Mouse (Mus musculus): ENCODE measurements around the gene Hoxb1. TPM values are rescaled to one million over a fixed set of nuclear protein-coding genes. Genes with fewer than 3 reads are reported as not detected.

The Hoxb1 gene
- polyA plus RNA-seq, 1 experiment = not detected

- no peaks in the 10 kb centered on the region for H3K36me3 ChIP-seq (ENCODE audit: control insufficient read depth, insufficient read depth)
- H3ac ChIP-seq (ENCODE audit: control insufficient read depth, insufficient read length) = no peak overlapping the region
- TF ChIP-seq SRF (IDR thresholded peaks at IDR 0.05; ENCODE audit: control insufficient read depth, insufficient read length, low read depth) = no peak
- peak in 1 of 3 experiments; percentile 35 for TF ChIP-seq MYOD1 (IDR thresholded peaks at IDR 0.05; ENCODE audit: control insufficient read depth in 1 of 3, insufficient read length in 2 of 3, low read depth in 2 of 3)
- no peak overlapping the region for H3K4me2 ChIP-seq (ENCODE audit: low read depth)
- peaks cover 87% of the 10 kb centered on the region for H3K27me3 ChIP-seq (ENCODE audit: control insufficient read depth, insufficient read depth, insufficient read length)
- H3K4me3 ChIP-seq = no peak overlapping the region
- no peaks in the 10 kb centered on the region for H3K79me2 ChIP-seq (ENCODE audit: control insufficient read depth, insufficient read depth)
Observed at GRCm38 (mm10) chr11:96333241-96334001, 32.1 kb upstream of the Hoxb1 start.

- Histone ChIP-seq H3K36me3 (ENCODE audit: control insufficient read depth, insufficient read depth) (no peaks in the 10 kb centered on the region), H3K79me2 (ENCODE audit: control insufficient read depth, insufficient read depth) (no peaks in the 10 kb centered on the region), H3ac (ENCODE audit: control insufficient read depth, insufficient read length) (no peak overlapping the region), H3K4me2 (ENCODE audit: low read depth) (no peak overlapping the region), H3K4me3 (no peak overlapping the region), H3K27me3 (ENCODE audit: control insufficient read depth, insufficient read depth, insufficient read length) (peaks cover 86% of the 10 kb centered on the region)
- no peak for TF ChIP-seq TCF3 (IDR thresholded peaks at IDR 0.05; ENCODE audit: insufficient read length, low read depth)
- no peak for TF ChIP-seq POLR2AphosphoS2 (IDR thresholded peaks at IDR 0.05; ENCODE audit: insufficient read length, low read depth)
- TF ChIP-seq POLR2A (IDR thresholded peaks at IDR 0.05; ENCODE audit: insufficient read length, low read depth) = no peak
- TF ChIP-seq USF1 (IDR thresholded peaks at IDR 0.05; ENCODE audit: low read depth) = no peak
- TF ChIP-seq MYOD1 (IDR thresholded peaks at IDR 0.05; ENCODE audit: control insufficient read depth in 1 of 3, insufficient read length in 2 of 3, low read depth in 2 of 3) = no peak
Observed at GRCm38 (mm10) chr11:96334002-96334364, 31.6 kb upstream of the Hoxb1 start.

- H3K27me3 ChIP-seq (ENCODE audit: control insufficient read depth, insufficient read depth, insufficient read length) = peaks cover 87% of the 10 kb centered on the region
- no peak overlapping the region for H3K4me3 ChIP-seq
- no peaks in the 10 kb centered on the region for H3K79me2 ChIP-seq (ENCODE audit: control insufficient read depth, insufficient read depth)
- no peaks in the 10 kb centered on the region for H3K36me3 ChIP-seq (ENCODE audit: control insufficient read depth, insufficient read depth)
- TF ChIP-seq USF1 (IDR thresholded peaks at IDR 0.05; ENCODE audit: low read depth) (no peak), TCF12 (IDR thresholded peaks at IDR 0.05; ENCODE audit: insufficient read depth, poor library complexity, severe bottlenecking) (no peak), SRF (IDR thresholded peaks at IDR 0.05; ENCODE audit: control insufficient read depth, insufficient read length, low read depth) (no peak), MYOG (IDR thresholded peaks at IDR 0.05; ENCODE audit: control insufficient read depth in 1 of 3, insufficient read depth in 1 of 3, insufficient read length in 2 of 3, low read depth in 2 of 3) (no peak), MYOD1 (IDR thresholded peaks at IDR 0.05; ENCODE audit: control insufficient read depth in 1 of 3, insufficient read length in 2 of 3, low read depth in 2 of 3) (no peak), POLR2A (IDR thresholded peaks at IDR 0.05; ENCODE audit: insufficient read length, low read depth) (no peak), E2F4 (IDR thresholded peaks at IDR 0.05; ENCODE audit: insufficient read depth) (no peak), REST (IDR thresholded peaks at IDR 0.05; ENCODE audit: insufficient read depth, insufficient read length) (no peak), MAX (IDR thresholded peaks at IDR 0.05; ENCODE audit: low read depth) (no peak), CEBPB (IDR thresholded peaks at IDR 0.05; ENCODE audit: insufficient read depth, poor library complexity, severe bottlenecking) (no peak)
- no peak overlapping the region for H3ac ChIP-seq (ENCODE audit: control insufficient read depth, insufficient read length)
- no peak overlapping the region for H3K4me2 ChIP-seq (ENCODE audit: low read depth)
Observed at GRCm38 (mm10) chr11:96334998-96335397, 30.6 kb upstream of the Hoxb1 start.

- no peaks in the 10 kb centered on the region for H3K36me3 ChIP-seq (ENCODE audit: control insufficient read depth, insufficient read depth)
- no peak overlapping the region for H3K4me3 ChIP-seq
- no peak for TF ChIP-seq REST (IDR thresholded peaks at IDR 0.05; ENCODE audit: insufficient read depth, insufficient read length)
- no peak for TF ChIP-seq MYOG (IDR thresholded peaks at IDR 0.05; ENCODE audit: control insufficient read depth in 1 of 3, insufficient read depth in 1 of 3, insufficient read length in 2 of 3, low read depth in 2 of 3)
- no peak for TF ChIP-seq MAX (IDR thresholded peaks at IDR 0.05; ENCODE audit: low read depth)
- H3ac ChIP-seq (ENCODE audit: control insufficient read depth, insufficient read length) = no peak overlapping the region
- no peaks in the 10 kb centered on the region for H3K79me2 ChIP-seq (ENCODE audit: control insufficient read depth, insufficient read depth)
- H3K4me2 ChIP-seq (ENCODE audit: low read depth) = no peak overlapping the region
- H3K27me3 ChIP-seq (ENCODE audit: control insufficient read depth, insufficient read depth, insufficient read length) = peaks cover 87% of the 10 kb centered on the region
Observed at GRCm38 (mm10) chr11:96336597-96336996, 29.0 kb upstream of the Hoxb1 start.

- Histone ChIP-seq H3K4me2 (ENCODE audit: low read depth) (no peak overlapping the region), H3K27me3 (ENCODE audit: control insufficient read depth, insufficient read depth, insufficient read length) (peaks cover 87% of the 10 kb centered on the region), H3K36me3 (ENCODE audit: control insufficient read depth, insufficient read depth) (no peaks in the 10 kb centered on the region), H3K79me2 (ENCODE audit: control insufficient read depth, insufficient read depth) (no peaks in the 10 kb centered on the region), H3ac (ENCODE audit: control insufficient read depth, insufficient read length) (no peak overlapping the region), H3K4me3 (no peak overlapping the region)
- no peak for TF ChIP-seq SRF (IDR thresholded peaks at IDR 0.05; ENCODE audit: control insufficient read depth, insufficient read length, low read depth)
- no peak for TF ChIP-seq MAX (IDR thresholded peaks at IDR 0.05; ENCODE audit: low read depth)
- no peak for TF ChIP-seq E2F4 (IDR thresholded peaks at IDR 0.05; ENCODE audit: insufficient read depth)
- no peak for TF ChIP-seq POLR2AphosphoS2 (IDR thresholded peaks at IDR 0.05; ENCODE audit: insufficient read length, low read depth)
- no peak for TF ChIP-seq TCF12 (IDR thresholded peaks at IDR 0.05; ENCODE audit: insufficient read depth, poor library complexity, severe bottlenecking)
- TF ChIP-seq USF1 (IDR thresholded peaks at IDR 0.05; ENCODE audit: low read depth) = no peak
- no peak for TF ChIP-seq MYOD1 (IDR thresholded peaks at IDR 0.05; ENCODE audit: control insufficient read depth in 1 of 3, insufficient read length in 2 of 3, low read depth in 2 of 3)
- TF ChIP-seq TCF3 (IDR thresholded peaks at IDR 0.05; ENCODE audit: insufficient read length, low read depth) = no peak
- no peak for TF ChIP-seq POLR2A (IDR thresholded peaks at IDR 0.05; ENCODE audit: insufficient read length, low read depth)
Observed at GRCm38 (mm10) chr11:96337026-96337425, 28.5 kb upstream of the Hoxb1 start.

Data from myocyte (in vitro differentiated cells).